In genomic region chr3:133428003-133428402, GRCm38 (mm10) we compare ENCODE assay signal across 1 mouse cellular context.
A peak's percentile ranks its signal among the peaks of the same experiment; 100 is the strongest.
TF ChIP-seq lines count a peak whose summit lies in the region.

No protein-coding gene starts in this region.

TF ChIP-seq in CH12.LX, 34 proteins besides CTCF, POLR2A, EP300 and RAD21 (continued from another document):
- peak; percentile 21; the same call in 1 of the 2 replicates for TF ChIP-seq JUN (IDR thresholded peaks at IDR 0.05; ENCODE audit: insufficient read depth, low read depth, low read length)
- no peak for TF ChIP-seq POLR2AphosphoS2 (IDR thresholded peaks at IDR 0.05; ENCODE audit: low read depth, low read length)
- TF ChIP-seq CHD1 (IDR thresholded peaks at IDR 0.05; ENCODE audit: low read depth, low read length), result peak; percentile 97
- TF ChIP-seq JUND (conservative IDR thresholded peaks at IDR 0.05; ENCODE audit: low read depth, low read length), result peak; percentile 33
- peak; percentile 54; the same call in 1 of the 2 replicates for TF ChIP-seq MEF2A (IDR thresholded peaks at IDR 0.05; ENCODE audit: borderline replicate concordance, low read depth, low read length)
- TF ChIP-seq MAZ (IDR thresholded peaks at IDR 0.05; ENCODE audit: low read depth, low read length), result peak; percentile 37; the same call in 1 of the 2 replicates
- no peak for TF ChIP-seq TBP (conservative IDR thresholded peaks at IDR 0.05; ENCODE audit: low read depth, low read length)
- TF ChIP-seq RCOR1 (conservative IDR thresholded peaks at IDR 0.05; ENCODE audit: low read depth, low read length), result peak; percentile 73; the same call in 1 of the 2 replicates
- no peak for TF ChIP-seq TCF12 (IDR thresholded peaks at IDR 0.05; ENCODE audit: low read depth, low read length)
- TF ChIP-seq MXI1 (IDR thresholded peaks at IDR 0.05; ENCODE audit: low read depth, low read length), result peak; percentile 40; the same call in 1 of the 2 replicates
- TF ChIP-seq ZC3H11A (IDR thresholded peaks at IDR 0.05; ENCODE audit: low read depth, low read length), result no peak
